Mouse (Mus musculus) cerebellum, adult (tissue): Measurements from ENCODE around the gene Rab34.

Experiments used
- ATAC-seq: cut with Nextera tagmentation; 2 replicates; pipeline ENCODE4 v1.9.2; 2017; ENCODE audit warnings: mild to moderate bottlenecking, moderate library complexity, mixed read lengths; ENCODE audit not compliant: insufficient number of reproducible peaks, low FRiP score, low TSS enrichment

Gene Rab34

GRCm38 (mm10) chr11:78188331-78189233 lies at the start of gene Rab34:
Gene Rab34 (plus strand): TSS chr11:78188430.
- ATAC-seq = no peak

GRCm38 (mm10) chr11:78140665-78141064 lies 47.6 kb upstream of the Rab34 start:
- no peak for ATAC-seq

GRCm38 (mm10) chr11:78143520-78143919 lies 44.7 kb upstream of the Rab34 start:
- ATAC-seq = no peak

- ATAC-seq = no peak
Measured at GRCm38 (mm10) chr11:78146168-78146567, 42.1 kb upstream of the Rab34 start.

- ATAC-seq = no peak
Measured at GRCm38 (mm10) chr11:78146707-78147543, 41.3 kb upstream of the Rab34 start.

- ATAC-seq = no peak
Measured at GRCm38 (mm10) chr11:78151161-78151560, 37.1 kb upstream of the Rab34 start.

- peak; percentile 81; the same call in 1 of the 2 replicates for ATAC-seq
Measured at GRCm38 (mm10) chr11:78152299-78153231, 35.7 kb upstream of the Rab34 start.

- no peak for ATAC-seq
Measured at GRCm38 (mm10) chr11:78153778-78154177, 34.5 kb upstream of the Rab34 start.

GRCm38 (mm10) chr11:78155674-78156073 lies 32.6 kb upstream of the Rab34 start:
- ATAC-seq = no peak

GRCm38 (mm10) chr11:78156156-78156699 lies 32.0 kb upstream of the Rab34 start:
- ATAC-seq = no peak

GRCm38 (mm10) chr11:78159096-78159495 lies 29.1 kb upstream of the Rab34 start:
- ATAC-seq = peak; percentile 76; the same call in 1 of the 2 replicates

- ATAC-seq = no peak
Measured at GRCm38 (mm10) chr11:78159557-78159956, 28.7 kb upstream of the Rab34 start.

GRCm38 (mm10) chr11:78160171-78160570 lies 28.1 kb upstream of the Rab34 start:
- no peak for ATAC-seq

- ATAC-seq = no peak
Measured at GRCm38 (mm10) chr11:78160675-78161074, 27.6 kb upstream of the Rab34 start.

GRCm38 (mm10) chr11:78161169-78161568 lies 27.1 kb upstream of the Rab34 start:
- no peak for ATAC-seq

- ATAC-seq = no peak
Measured at GRCm38 (mm10) chr11:78161968-78162367, 26.3 kb upstream of the Rab34 start.

- no peak for ATAC-seq
Measured at GRCm38 (mm10) chr11:78162504-78162903, 25.7 kb upstream of the Rab34 start.

GRCm38 (mm10) chr11:78163045-78163444 lies 25.2 kb upstream of the Rab34 start:
- ATAC-seq = no peak

- ATAC-seq = no peak
Measured at GRCm38 (mm10) chr11:78163681-78164603, 24.3 kb upstream of the Rab34 start.
